Mouse (Mus musculus) embryonic facial prominence, embryonic 14.5 days (tissue): Measurements from ENCODE around the gene Farp2. TPM values are rescaled to one million over a fixed set of nuclear protein-coding genes. Genes with fewer than 3 reads are reported as not detected.

ENCODE experiments used
- ATAC-seq: fragments of 200-750 bp; cut with Nextera tagmentation; 2 replicates; pipeline ENCODE4 v1.8.0; 2017; ENCODE audit warnings: low read depth, moderate number of reproducible peaks, moderate TSS enrichment
- DNase-seq: peaks from one replicate; pipeline ENCODE4 v3.0.0-alpha.2; 2015; ENCODE audit warnings: low spot score
- H3K27ac ChIP-seq: fragments of 300-500 bp; sonication (generic); replicated peaks from 2 replicates; pipeline ENCODE4 v1.5.1; 2014; ENCODE audit warnings: low read depth, mild to moderate bottlenecking, low read length, moderate library complexity
- H3K27me3 ChIP-seq: fragments of 300-500 bp; sonication (generic); replicated peaks from 2 replicates; pipeline ENCODE4 v1.6.1; 2014; ENCODE audit warnings: low read length; ENCODE audit not compliant: control insufficient read depth, insufficient read depth
- H3K36me3 ChIP-seq: fragments of 300-500 bp; sonication (generic); 2 replicates; pipeline ENCODE4 v1.6.1; 2014; ENCODE audit warnings: low read length, mixed read lengths; ENCODE audit not compliant: control insufficient read depth, insufficient read depth
- H3K4me1 ChIP-seq: fragments of 300-500 bp; sonication (generic); 2 replicates; pipeline ENCODE4 v1.6.1; 2014; ENCODE audit warnings: antibody characterized with exemption, low read length; ENCODE audit not compliant: control insufficient read depth, insufficient read depth
- H3K4me2 ChIP-seq: fragments of 300-500 bp; sonication (generic); 2 replicates; pipeline ENCODE4 v1.6.1; 2014; ENCODE audit warnings: low read depth, mild to moderate bottlenecking, low read length, moderate library complexity, mixed read lengths
- H3K4me3 ChIP-seq: fragments of 300-500 bp; sonication (generic); 2 replicates; pipeline ENCODE4 v1.5.1; 2014; ENCODE audit warnings: low read depth, mild to moderate bottlenecking, low read length
- H3K9ac ChIP-seq: fragments of 300-500 bp; sonication (generic); 2 replicates; pipeline ENCODE4 v1.6.1; 2014; ENCODE audit warnings: low read depth, mild to moderate bottlenecking, low read length, moderate library complexity, mixed read lengths
- H3K9me3 ChIP-seq: fragments of 300-500 bp; sonication (generic); 2 replicates; pipeline ENCODE4 v1.6.1; 2016; ENCODE audit warnings: low read length; ENCODE audit not compliant: control insufficient read depth
- WGBS: fragments of 180-500 bp; shearing (Covaris S2); extraction: QIAGEN DNeasy Blood & Tissue Kit; methylation state at CpG from one replicate; pipeline ENCODE4 v1.1.7; 2014; 5-methylcytosine and 5-hydroxymethylcytosine counted together
- polyA plus RNA-seq: library from polyadenylated mRNA; unstranded; fragments of >200 nt; fragmentation: Nextera tagmentation; extraction: Ambion mirVana; gene quantifications from 2 replicates; pipeline ENCODE4 v1.2.1, GENCODE M21; 2014

Farp2 gene
- 10.0 and 12.6 TPM in 2 replicates for polyA plus RNA-seq

GRCm38 (mm10) chr1:93511585-93512350, at the start of gene Farp2:
Gene Farp2 (plus strand): TSS chr1:93512079.
- Histone ChIP-seq H3K27ac (peak within 1 kb of the TSS; percentile 80), H3K36me3 (peaks cover 18% of the 10 kb centered on the region), H3K4me1 (no peaks in the 10 kb centered on the region), H3K4me3 (peak within 1 kb of the TSS; percentile 83), H3K9ac (peak within 1 kb of the TSS; percentile 84), H3K27me3 (no peaks in the 10 kb centered on the region), H3K9me3 (no peaks in the 10 kb centered on the region), H3K4me2 (peak within 1 kb of the TSS; percentile 82)
- ATAC-seq (peak; percentile 99), DNase-seq (peak; percentile 99)
- WGBS, result under 1% methylated on average over 51 of the region's 71 CpGs

- no peak overlapping the region for H3K4me3 ChIP-seq
- no peak overlapping the region for H3K9ac ChIP-seq
- no peaks in the 10 kb centered on the region for H3K27me3 ChIP-seq
- DNase-seq, result no peak
- no peaks in the 10 kb centered on the region for H3K9me3 ChIP-seq
- ATAC-seq, result no peak
- no peaks in the 10 kb centered on the region for H3K4me1 ChIP-seq
- no peak overlapping the region for H3K4me2 ChIP-seq
- no peaks in the 10 kb centered on the region; the same call in 1 of the 2 replicates for H3K36me3 ChIP-seq
- H3K27ac ChIP-seq, result no peak overlapping the region
Observed at GRCm38 (mm10) chr1:93465066-93465465, 46.8 kb upstream of the Farp2 start.

- H3K9me3 ChIP-seq, result no peaks in the 10 kb centered on the region
- H3K4me2 ChIP-seq, result no peak overlapping the region
- no peaks in the 10 kb centered on the region for H3K27me3 ChIP-seq
- no peak overlapping the region for H3K9ac ChIP-seq
- no peak overlapping the region for H3K27ac ChIP-seq
- ATAC-seq (no peak), DNase-seq (no peak)
- H3K36me3 ChIP-seq, result no peaks in the 10 kb centered on the region; the same call in 1 of the 2 replicates
- H3K4me3 ChIP-seq, result no peak overlapping the region
- no peaks in the 10 kb centered on the region for H3K4me1 ChIP-seq
Observed at GRCm38 (mm10) chr1:93465746-93466145, 46.1 kb upstream of the Farp2 start.

- H3K27me3 ChIP-seq, result no peaks in the 10 kb centered on the region
- no peak overlapping the region for H3K4me2 ChIP-seq
- DNase-seq (no peak), ATAC-seq (no peak)
- no peaks in the 10 kb centered on the region for H3K9me3 ChIP-seq
- H3K9ac ChIP-seq, result no peak overlapping the region
- H3K27ac ChIP-seq, result no peak overlapping the region
- no peaks in the 10 kb centered on the region for H3K4me1 ChIP-seq
- WGBS, result 89% methylated on average over 4 of the region's 4 CpGs
- no peaks in the 10 kb centered on the region; the same call in 1 of the 2 replicates for H3K36me3 ChIP-seq
- no peak overlapping the region for H3K4me3 ChIP-seq
Observed at GRCm38 (mm10) chr1:93468626-93469025, 43.3 kb upstream of the Farp2 start.

GRCm38 (mm10) chr1:93475694-93476093, 36.2 kb upstream of the Farp2 start:
- ATAC-seq (no peak), DNase-seq (no peak)
- Histone ChIP-seq H3K4me2 (no peak overlapping the region), H3K9me3 (no peaks in the 10 kb centered on the region), H3K4me3 (no peak overlapping the region), H3K27me3 (no peaks in the 10 kb centered on the region), H3K36me3 (0 out of 2 replicates have a peak, but pooled peaks cover 4% of the 10 kb centered on the region), H3K27ac (no peak overlapping the region), H3K9ac (no peak overlapping the region), H3K4me1 (no peaks in the 10 kb centered on the region; the same call in 1 of the 2 replicates)
- 97% methylated on average over 3 of the region's 3 CpGs for WGBS

- Histone ChIP-seq H3K4me1 (peaks cover 3% of the 10 kb centered on the region; the same call in 1 of the 2 replicates), H3K27ac (peak overlapping the region; percentile 95), H3K36me3 (0 out of 2 replicates have a peak, but pooled peaks cover 4% of the 10 kb centered on the region), H3K9ac (peak overlapping the region; percentile 92), H3K4me3 (peak overlapping the region; percentile 92), H3K9me3 (no peaks in the 10 kb centered on the region), H3K4me2 (peak overlapping the region; percentile 63), H3K27me3 (no peaks in the 10 kb centered on the region)
- WGBS, result 0% methylated on average over 15 of the region's 41 CpGs
- ATAC-seq (peak; percentile 97), DNase-seq (peak; percentile 99)
Observed at GRCm38 (mm10) chr1:93477758-93478585, 33.9 kb upstream of the Farp2 start.

- H3K27me3 ChIP-seq, result no peaks in the 10 kb centered on the region
- under 1% methylated on average over 65 of the region's 74 CpGs for WGBS
- DNase-seq (peak; percentile 99), ATAC-seq (peak; percentile 94)
- peaks cover 3% of the 10 kb centered on the region; the same call in 1 of the 2 replicates for H3K4me1 ChIP-seq
- 0 out of 2 replicates have a peak, but pooled peaks cover 4% of the 10 kb centered on the region for H3K36me3 ChIP-seq
- peak within 1 kb of the TSS; percentile 92 for H3K4me3 ChIP-seq
- H3K4me2 ChIP-seq, result peak within 1 kb of the TSS; percentile 64
- no peaks in the 10 kb centered on the region for H3K9me3 ChIP-seq
- peak within 1 kb of the TSS; percentile 92 for H3K9ac ChIP-seq
- peak within 1 kb of the TSS; percentile 95 for H3K27ac ChIP-seq
Observed at GRCm38 (mm10) chr1:93478586-93479475, 33.0 kb upstream of the Farp2 start, which contains the start of gene Hdlbp. Gene Hdlbp (minus strand): TSS chr1:93478815.
